Mouse (Mus musculus) granulocyte monocyte progenitor cell, adult 5-6 weeks (primary cell): ENCODE results near the gene Crygd. TPM values are rescaled to one million over a fixed set of nuclear protein-coding genes. Genes with fewer than 3 reads are reported as not detected.

ENCODE experiments used
- ATAC-seq: replicated peaks from 2 replicates; pipeline ENCODE4 v1.8.0; 2016; ENCODE audit warnings: mild to moderate bottlenecking, moderate TSS enrichment, inconsistent platforms; ENCODE audit not compliant: poor library complexity, severe bottlenecking
- total RNA-seq, 2 experiments: library from RNA; stranded (forward) in 1 of 2; stranded (reverse) in 1 of 2; fragments of 200-712, 200-1000 nt in 1 of 2; fragments of >200 nt in 1 of 2; fragmentation: Nextera tagmentation in 1 of 2; gene quantifications; 2 replicates each; pipeline ENCODE4 v1.2.3; 2014 to 2017

Crygd gene
- total RNA-seq, 2 experiments from 2014 or later, result not detected

DNA sequence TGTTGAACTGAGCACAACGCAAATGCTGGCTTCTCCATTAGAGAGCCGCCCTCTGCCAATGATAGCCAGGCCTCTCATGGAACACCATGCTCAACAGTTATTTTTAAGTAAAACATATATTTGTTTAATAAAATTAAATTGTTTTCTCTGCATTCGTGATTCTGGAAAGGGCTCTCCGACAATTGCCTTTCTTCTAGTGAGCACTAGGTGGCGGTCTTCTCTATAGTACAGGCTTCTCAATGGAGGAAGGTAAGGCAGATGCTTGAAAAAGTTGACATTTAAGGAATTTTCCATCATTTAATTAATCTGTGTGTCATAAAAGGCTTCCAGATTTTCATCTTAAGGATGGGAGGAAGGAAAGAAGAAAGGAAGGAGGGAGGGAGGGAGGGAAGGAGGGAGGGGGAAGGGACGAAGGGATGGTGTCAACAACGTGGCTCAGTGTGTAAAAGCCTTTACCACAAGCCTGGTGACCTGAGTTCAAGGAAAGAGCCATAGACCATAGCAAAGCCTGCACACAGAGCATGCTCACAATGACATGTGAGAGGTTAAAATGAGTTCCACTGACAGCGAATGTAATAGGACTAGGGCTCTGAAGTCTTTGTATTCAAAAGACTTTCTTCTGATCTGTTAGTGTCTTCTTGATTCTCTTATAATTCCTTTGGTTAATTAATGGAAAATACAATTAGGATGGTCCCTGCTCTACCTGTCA, 16.7 kb downstream of the Crygd start:
- ATAC-seq, result peak; percentile 59

DNA sequence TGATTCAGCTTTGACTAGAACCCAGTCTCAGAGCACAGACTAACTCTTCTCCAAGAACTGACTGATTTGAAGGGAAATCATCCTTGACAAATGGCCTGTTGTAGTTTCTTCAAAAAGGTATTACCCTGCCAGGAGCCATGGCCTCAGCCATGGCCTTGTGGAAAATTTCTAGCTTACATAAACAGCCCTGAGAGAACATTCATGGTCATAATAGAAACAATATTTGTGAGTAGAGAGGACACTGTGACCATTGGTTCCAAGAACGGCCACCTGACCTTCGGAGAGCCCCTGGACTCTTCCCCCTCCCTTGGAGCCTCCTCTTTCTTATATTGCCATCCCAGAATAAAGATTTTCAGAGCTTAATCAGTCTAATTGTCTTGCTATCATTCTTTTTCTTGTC, 19.8 kb downstream of the Crygd start:
- ATAC-seq, result no peak

DNA sequence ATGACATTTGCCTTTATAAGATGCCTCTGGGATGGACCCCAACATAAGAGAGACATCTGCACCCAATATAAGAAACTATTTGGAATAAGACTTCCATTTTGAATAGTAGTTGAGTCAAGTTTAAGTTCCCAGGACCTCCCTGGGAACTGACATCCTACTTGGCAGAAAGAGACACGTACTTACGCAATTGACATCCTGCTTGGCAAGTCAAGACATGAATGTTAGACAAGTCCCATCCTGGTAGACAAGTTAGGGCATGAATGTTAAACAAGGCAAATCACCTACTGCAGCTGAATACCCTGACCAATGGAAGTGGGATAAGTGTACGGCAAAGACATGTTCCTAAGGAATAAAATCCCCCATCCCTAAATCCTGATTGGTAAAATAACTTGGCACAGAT, 21.4 kb downstream of the Crygd start:
- ATAC-seq, result no peak

DNA sequence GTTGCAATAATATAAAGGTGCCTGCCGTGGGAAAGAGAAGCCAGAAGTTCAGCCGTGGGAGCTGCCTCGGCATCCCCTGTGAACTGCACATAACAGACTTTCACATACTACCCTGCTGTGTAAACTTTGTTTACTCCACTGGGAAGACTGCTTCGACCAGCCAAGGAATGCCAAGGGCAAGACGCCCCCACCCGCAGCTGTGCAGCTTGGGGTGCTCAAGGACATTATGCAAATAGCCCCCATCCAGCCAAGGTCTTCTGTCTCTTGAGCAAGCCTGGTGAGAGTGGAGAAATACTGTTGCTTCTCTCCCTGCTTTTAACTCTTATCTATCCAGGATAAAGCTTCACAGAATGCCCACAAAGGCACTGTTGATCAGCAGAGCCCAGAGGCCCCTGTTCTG, 22.4 kb downstream of the Crygd start:
- ATAC-seq, result no peak

DNA sequence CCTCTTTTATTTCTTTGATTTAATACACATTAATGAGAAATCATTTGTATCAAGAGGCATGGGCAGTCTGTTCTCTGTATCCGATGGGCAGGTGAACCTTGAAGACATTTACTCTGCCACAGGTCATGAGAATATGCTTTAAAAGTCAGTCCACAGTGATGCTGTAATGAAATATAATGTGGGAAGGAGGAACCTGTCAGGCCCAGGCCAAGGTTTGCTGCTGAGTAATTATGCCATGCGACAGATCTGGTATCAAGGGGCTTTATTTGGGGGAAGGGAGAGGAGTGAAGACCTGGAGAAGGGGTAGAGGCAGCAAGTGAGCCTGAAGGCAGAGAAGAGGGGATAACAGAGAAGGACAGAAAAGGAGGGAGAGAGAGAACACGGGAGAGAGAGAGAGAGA, 23.6 kb downstream of the Crygd start:
- ATAC-seq, result no peak

DNA sequence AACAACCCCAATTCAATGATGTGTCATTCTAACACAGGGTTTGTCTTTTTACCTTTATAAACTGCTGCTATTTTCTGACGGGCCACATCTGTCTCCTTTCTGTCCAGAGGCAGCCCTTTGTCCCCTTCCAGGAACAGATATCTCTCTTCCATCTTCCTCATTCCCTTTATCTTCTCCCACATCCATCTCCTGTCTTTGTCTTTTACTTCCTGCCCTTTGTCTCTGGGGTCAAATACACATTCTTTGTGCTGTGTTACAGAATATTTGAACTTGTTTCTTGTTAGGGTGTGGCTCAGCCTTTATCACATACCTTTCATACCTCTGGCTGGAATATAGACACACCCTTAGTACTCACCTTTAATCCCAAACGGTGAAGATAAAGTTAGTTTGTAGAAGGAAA, 25.7 kb downstream of the Crygd start:
- ATAC-seq, result no peak

DNA sequence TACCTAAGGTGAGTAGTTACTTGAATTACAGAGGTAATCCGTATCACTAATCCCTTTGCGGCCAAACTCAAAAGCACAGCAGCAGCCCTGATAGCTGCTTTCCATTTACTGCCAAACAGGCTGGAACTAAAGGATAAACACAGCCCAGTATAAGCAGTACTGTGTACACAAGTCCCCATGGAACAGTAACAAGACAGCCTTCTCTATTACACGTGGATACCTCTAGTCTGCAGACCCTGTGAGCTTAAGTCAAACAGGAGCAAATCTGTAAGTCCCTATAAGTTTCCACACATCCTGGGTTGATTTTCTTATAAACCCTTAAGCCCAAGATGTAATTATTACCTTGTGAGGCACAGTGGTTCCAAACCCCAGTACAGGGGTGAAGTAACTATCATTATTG, 27.7 kb downstream of the Crygd start:
- ATAC-seq, result no peak

DNA sequence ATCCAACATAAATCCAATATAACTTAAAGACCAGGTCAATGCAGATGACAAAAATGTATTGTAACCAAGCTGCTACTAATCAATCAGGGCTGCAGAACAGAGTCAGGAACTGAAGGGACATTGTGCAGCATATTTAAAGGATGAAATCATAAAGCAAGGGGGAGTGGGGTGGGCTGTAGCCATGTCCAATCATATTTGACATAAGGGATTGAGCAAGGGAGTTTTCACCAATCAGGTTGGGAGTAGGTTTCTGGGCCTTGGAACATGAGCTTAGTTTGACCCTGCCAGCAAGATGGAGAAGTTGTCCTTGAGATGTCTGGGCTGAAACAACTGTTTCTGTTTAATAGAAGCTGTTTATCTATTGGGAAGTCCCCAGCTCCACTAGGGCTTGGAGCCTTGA, 30.6 kb downstream of the Crygd start, which contains the start of gene Akr1cl:
Gene Akr1cl, minus strand, starts transcription at position 119 of the 400 bp plus-strand sequence.
- ATAC-seq, result no peak

DNA sequence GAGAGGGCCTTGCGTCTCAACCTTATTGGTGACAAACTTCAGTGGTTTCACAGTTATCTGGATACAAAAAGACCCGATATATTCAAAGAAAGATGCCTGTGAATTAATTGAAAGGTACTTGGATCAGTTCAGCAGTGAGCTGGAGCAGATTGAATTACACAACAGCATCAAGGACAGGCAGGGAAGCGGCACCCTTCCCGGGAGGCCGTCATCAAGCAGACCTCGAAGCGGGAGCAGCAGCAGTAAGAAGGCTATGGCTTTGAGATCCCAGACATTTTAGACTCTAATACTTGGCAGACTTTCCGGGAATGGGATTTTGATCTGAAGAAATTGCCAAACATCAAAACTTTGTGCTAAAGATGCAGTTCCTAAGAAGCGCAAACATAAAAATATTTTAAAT, 35.0 kb downstream of the Crygd start:
- ATAC-seq, result no peak

DNA sequence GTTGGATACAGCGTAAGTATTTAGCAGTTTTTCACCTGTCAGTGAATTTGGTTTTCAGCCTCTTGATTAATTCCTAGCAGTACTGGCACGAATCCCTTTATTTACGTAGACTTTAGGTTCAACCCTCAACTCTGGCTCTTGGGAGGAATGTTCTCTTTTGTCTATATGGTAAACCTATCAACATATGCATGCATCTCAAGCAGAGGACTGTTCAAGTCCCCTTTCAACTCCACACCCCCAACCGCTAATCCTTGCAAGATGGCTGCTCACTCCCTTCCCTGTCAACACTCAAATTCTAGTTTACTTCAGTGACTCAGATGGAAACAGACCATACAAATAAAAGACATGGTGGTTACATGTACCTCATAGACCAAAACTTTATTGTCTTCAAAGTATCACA, 50.5 kb downstream of the Crygd start:
- ATAC-seq, result no peak

Other genes starting within 250 kb of the Crygd start
- gene Plekhm3, start 106.6 kb downstream of the Crygd start, total RNA-seq (2014; fragmentation: Nextera tagmentation), result 12.5 and 13.5 TPM in 2 replicates
- gene Plekhm3, start 106.6 kb downstream of the Crygd start, total RNA-seq (2017), result 5.4 and 8.5 TPM in 2 replicates
- gene Akr1cl, start 30.7 kb downstream of the Crygd start, total RNA-seq (2014; fragmentation: Nextera tagmentation), result not detected in 2 replicates
- gene Akr1cl, start 30.7 kb downstream of the Crygd start, total RNA-seq (2017), result not detected in 2 replicates
- gene Cryge, start 12.3 kb downstream of the Crygd start, total RNA-seq (2014; fragmentation: Nextera tagmentation), result not detected in 2 replicates
- not detected in 2 replicates for gene Cryge, start 12.3 kb downstream of the Crygd start, total RNA-seq (2017)
- gene Crygc, start 10.2 kb upstream of the Crygd start, total RNA-seq (2014; fragmentation: Nextera tagmentation), result not detected in 2 replicates
- not detected in 2 replicates for gene Crygc, start 10.2 kb upstream of the Crygd start, total RNA-seq (2017)
- not detected in 2 replicates for gene Crygb, start 18.8 kb upstream of the Crygd start, total RNA-seq (2014; fragmentation: Nextera tagmentation)
- not detected in 2 replicates for gene Crygb, start 18.8 kb upstream of the Crygd start, total RNA-seq (2017)
- gene Cryga, start 39.9 kb upstream of the Crygd start, total RNA-seq (2014; fragmentation: Nextera tagmentation), result not detected in 2 replicates
- 0.73 TPM in 1 of 2 replicates, not detected in the other for gene Cryga, start 39.9 kb upstream of the Crygd start, total RNA-seq (2017)
- gene Gm28845, start 56.1 kb upstream of the Crygd start, total RNA-seq (2014; fragmentation: Nextera tagmentation), result not detected in 2 replicates
- gene Gm28845, start 56.1 kb upstream of the Crygd start, total RNA-seq (2017), result not detected in 2 replicates
- 0.70 TPM in 1 of 2 replicates, not detected in the other for gene D630023F18Rik, start 59.8 kb upstream of the Crygd start, total RNA-seq (2014; fragmentation: Nextera tagmentation)
- 1.3 and 2.3 TPM in 2 replicates for gene D630023F18Rik, start 59.8 kb upstream of the Crygd start, total RNA-seq (2017)
- 98.5 and 119 TPM in 2 replicates for gene Idh1, start 123.0 kb upstream of the Crygd start, total RNA-seq (2014; fragmentation: Nextera tagmentation)
- 214 and 218 TPM in 2 replicates for gene Idh1, start 123.0 kb upstream of the Crygd start, total RNA-seq (2017)
- gene Pikfyve, start 123.2 kb upstream of the Crygd start, total RNA-seq (2014; fragmentation: Nextera tagmentation), result 23.0 and 26.7 TPM in 2 replicates
- 27.9 and 29.8 TPM in 2 replicates for gene Pikfyve, start 123.2 kb upstream of the Crygd start, total RNA-seq (2017)
- not detected in 2 replicates for gene Pth2r, start 218.6 kb upstream of the Crygd start, total RNA-seq (2014; fragmentation: Nextera tagmentation)
- not detected in 2 replicates for gene Pth2r, start 218.6 kb upstream of the Crygd start, total RNA-seq (2017)